Mouse (Mus musculus) limb, embryonic 13.5 days (tissue): ENCODE data around the gene Prkacb. TPM values are rescaled to one million over a fixed set of nuclear protein-coding genes. Genes with fewer than 3 reads are reported as not detected.
A peak's percentile ranks its signal among the peaks of the same experiment; 100 is the strongest.

ENCODE experiments used
- ATAC-seq: fragments of 200-750 bp; cut with Nextera tagmentation; 2 replicates; pipeline ENCODE4 v1.8.0; 2017; ENCODE audit warnings: low read depth, moderate number of reproducible peaks, moderate TSS enrichment; ENCODE audit not compliant: low FRiP score
- H3K27ac ChIP-seq: fragments of 300-500 bp; sonication (generic); 2 replicates; pipeline ENCODE4 v1.5.1; 2015; ENCODE audit warnings: inconsistent platforms, mild to moderate bottlenecking, moderate library complexity
- H3K27me3 ChIP-seq: fragments of 300-500 bp; sonication (generic); 2 replicates; pipeline ENCODE4 v1.6.1; 2015; ENCODE audit warnings: mild to moderate bottlenecking, inconsistent platforms
- H3K36me3 ChIP-seq: fragments of 300-500 bp; sonication (generic); 2 replicates; pipeline ENCODE4 v1.6.1; 2015; ENCODE audit warnings: inconsistent platforms, mild to moderate bottlenecking, moderate library complexity
- H3K4me1 ChIP-seq: fragments of 300-500 bp; sonication (generic); 2 replicates; pipeline ENCODE4 v1.6.1; 2015; ENCODE audit warnings: inconsistent platforms
- H3K4me2 ChIP-seq: fragments of 300-500 bp; sonication (generic); replicated peaks from 2 replicates; pipeline ENCODE4 v1.6.1; 2015; ENCODE audit warnings: inconsistent platforms, mild to moderate bottlenecking, moderate library complexity
- H3K4me3 ChIP-seq: fragments of 300-500 bp; sonication (generic); 2 replicates; pipeline ENCODE4 v1.5.1; 2015; ENCODE audit warnings: moderate library complexity, mild to moderate bottlenecking, inconsistent platforms
- H3K9ac ChIP-seq: fragments of 300-500 bp; sonication (generic); 2 replicates; pipeline ENCODE4 v1.6.1; 2015; ENCODE audit warnings: mild to moderate bottlenecking, inconsistent platforms
- H3K9me3 ChIP-seq: fragments of 300-500 bp; sonication (generic); 2 replicates; pipeline ENCODE4 v1.6.1; 2016; ENCODE audit warnings: inconsistent platforms
- WGBS: fragments of 180-500 bp; shearing (Covaris S2); methylation state at CpG from one replicate; pipeline ENCODE4 v1.1.7; 2015; 5-methylcytosine and 5-hydroxymethylcytosine counted together
- polyA plus RNA-seq: library from polyadenylated mRNA; unstranded; fragments of >200 nt; fragmentation: Nextera tagmentation; extraction: Ambion mirVana; gene quantifications from 2 replicates; pipeline ENCODE4 v1.2.1, GENCODE M21; 2015

The Prkacb gene
- polyA plus RNA-seq, 1 experiment from 2014 or later, result 77.2 TPM

GRCm38 (mm10) chr3:146812041-146812878, 530 bp downstream of the Prkacb start:
- H3K9ac ChIP-seq, result peak overlapping the region; percentile 94
- no peaks in the 10 kb centered on the region; the same call in 1 of the 2 replicates for H3K27me3 ChIP-seq
- 0 out of 2 replicates have a peak, but pooled peaks cover 4% of the 10 kb centered on the region for H3K36me3 ChIP-seq
- H3K4me3 ChIP-seq, result peak overlapping the region; percentile 96
- peak overlapping the region; percentile 83 for H3K4me2 ChIP-seq
- H3K27ac ChIP-seq, result peak overlapping the region; percentile 93
- WGBS, result 1% methylated on average over 55 of the region's 60 CpGs
- H3K4me1 ChIP-seq, result peaks cover 14% of the 10 kb centered on the region
- H3K9me3 ChIP-seq, result no peaks in the 10 kb centered on the region
- ATAC-seq, result peak; percentile 75

GRCm38 (mm10) chr3:146793554-146794257, 19.1 kb downstream of the Prkacb start:
- no peak overlapping the region for H3K27ac ChIP-seq
- H3K4me3 ChIP-seq, result no peak overlapping the region
- H3K4me1 ChIP-seq, result no peaks in the 10 kb centered on the region
- H3K27me3 ChIP-seq, result no peaks in the 10 kb centered on the region
- no peaks in the 10 kb centered on the region for H3K9me3 ChIP-seq
- H3K9ac ChIP-seq, result no peak overlapping the region
- WGBS, result 90% methylated on average over 12 of the region's 12 CpGs
- peaks cover 17% of the 10 kb centered on the region; the same call in 1 of the 2 replicates for H3K36me3 ChIP-seq
- no peak overlapping the region for H3K4me2 ChIP-seq
- ATAC-seq, result no peak

GRCm38 (mm10) chr3:146792144-146792748, 20.5 kb downstream of the Prkacb start:
- H3K9ac ChIP-seq, result no peak overlapping the region
- no peaks in the 10 kb centered on the region for H3K27me3 ChIP-seq
- WGBS, result 86% methylated on average over 3 of the region's 3 CpGs
- peaks cover 17% of the 10 kb centered on the region; the same call in 1 of the 2 replicates for H3K36me3 ChIP-seq
- H3K4me1 ChIP-seq, result no peaks in the 10 kb centered on the region
- no peaks in the 10 kb centered on the region for H3K9me3 ChIP-seq
- no peak overlapping the region for H3K4me3 ChIP-seq
- H3K4me2 ChIP-seq, result no peak overlapping the region
- H3K27ac ChIP-seq, result no peak overlapping the region
- no peak for ATAC-seq

- Histone ChIP-seq H3K4me1 (peaks cover 15% of the 10 kb centered on the region), H3K27me3 (no peaks in the 10 kb centered on the region), H3K4me2 (no peak overlapping the region), H3K27ac (no peak overlapping the region), H3K4me3 (no peak overlapping the region), H3K9me3 (no peaks in the 10 kb centered on the region), H3K36me3 (no peaks in the 10 kb centered on the region), H3K9ac (no peak overlapping the region)
- WGBS, result 76% methylated on average over 3 of the region's 3 CpGs
- ATAC-seq, result no peak
These were observed 28.6 kb downstream of the Prkacb start for GRCm38 (mm10) chr3:146784233-146784632.

- WGBS, result 78% methylated on average over 7 of the region's 7 CpGs
- Histone ChIP-seq H3K9me3 (no peaks in the 10 kb centered on the region), H3K4me2 (no peak overlapping the region), H3K27ac (no peak overlapping the region), H3K36me3 (no peaks in the 10 kb centered on the region), H3K4me3 (no peak overlapping the region), H3K9ac (no peak overlapping the region), H3K27me3 (no peaks in the 10 kb centered on the region), H3K4me1 (peaks cover 15% of the 10 kb centered on the region)
- no peak for ATAC-seq
These were observed 29.1 kb downstream of the Prkacb start for GRCm38 (mm10) chr3:146783645-146784225.

- Histone ChIP-seq H3K36me3 (no peaks in the 10 kb centered on the region), H3K27me3 (no peaks in the 10 kb centered on the region), H3K4me2 (no peak overlapping the region), H3K9me3 (no peaks in the 10 kb centered on the region), H3K9ac (no peak overlapping the region), H3K4me3 (no peak overlapping the region), H3K4me1 (peaks cover 15% of the 10 kb centered on the region), H3K27ac (no peak overlapping the region)
- WGBS, result 36% methylated on average over 6 of the region's 6 CpGs
- ATAC-seq, result no peak
These were observed 30.2 kb downstream of the Prkacb start for GRCm38 (mm10) chr3:146782548-146782947.

GRCm38 (mm10) chr3:146781131-146781530, 31.7 kb downstream of the Prkacb start:
- peaks cover 15% of the 10 kb centered on the region for H3K4me1 ChIP-seq
- H3K36me3 ChIP-seq, result no peaks in the 10 kb centered on the region
- H3K27ac ChIP-seq, result no peak overlapping the region; the same call in 1 of the 2 replicates
- peak overlapping the region; percentile 53; the same call in 1 of the 2 replicates for H3K9ac ChIP-seq
- H3K9me3 ChIP-seq, result no peaks in the 10 kb centered on the region
- ATAC-seq, result no peak
- no peaks in the 10 kb centered on the region for H3K27me3 ChIP-seq
- WGBS, result 9% methylated on average over 11 of the region's 11 CpGs
- H3K4me3 ChIP-seq, result peak overlapping the region; percentile 12; the same call in 1 of the 2 replicates
- peak overlapping the region; percentile 54 for H3K4me2 ChIP-seq

- no peaks in the 10 kb centered on the region for H3K36me3 ChIP-seq
- WGBS, result 55% methylated on average over 3 of the region's 3 CpGs
These were observed 32.5 kb downstream of the Prkacb start for GRCm38 (mm10) chr3:146780241-146780640.

GRCm38 (mm10) chr3:146778913-146779312, 33.9 kb downstream of the Prkacb start:
- Histone ChIP-seq H3K9me3 (no peaks in the 10 kb centered on the region), H3K4me3 (no peak overlapping the region), H3K4me2 (no peak overlapping the region), H3K27ac (no peak overlapping the region), H3K27me3 (no peaks in the 10 kb centered on the region), H3K4me1 (peaks cover 15% of the 10 kb centered on the region), H3K36me3 (no peaks in the 10 kb centered on the region), H3K9ac (no peak overlapping the region)
- 80% methylated on average over 8 of the region's 8 CpGs for WGBS
- no peak for ATAC-seq

More at GRCm38 (mm10) chr3:146780241-146780640, 32.5 kb downstream of the Prkacb start:
- H3K9ac ChIP-seq, result no peak overlapping the region
- H3K4me2 ChIP-seq, result no peak overlapping the region
- H3K4me3 ChIP-seq, result no peak overlapping the region
- no peak for ATAC-seq
- H3K4me1 ChIP-seq, result peaks cover 15% of the 10 kb centered on the region
- no peaks in the 10 kb centered on the region for H3K27me3 ChIP-seq
- no peaks in the 10 kb centered on the region for H3K9me3 ChIP-seq
- no peak overlapping the region for H3K27ac ChIP-seq

- no peak overlapping the region for H3K4me3 ChIP-seq
- no peaks in the 10 kb centered on the region for H3K9me3 ChIP-seq
- H3K4me2 ChIP-seq, result no peak overlapping the region
- H3K27me3 ChIP-seq, result no peaks in the 10 kb centered on the region
- WGBS, result 50% methylated on average over 2 of the region's 2 CpGs
- no peak overlapping the region for H3K27ac ChIP-seq
- no peak for ATAC-seq
- no peak overlapping the region for H3K9ac ChIP-seq
- peaks cover 15% of the 10 kb centered on the region for H3K4me1 ChIP-seq
- no peaks in the 10 kb centered on the region for H3K36me3 ChIP-seq
These were observed 34.3 kb downstream of the Prkacb start for GRCm38 (mm10) chr3:146778451-146778850.

GRCm38 (mm10) chr3:146776711-146777110, 36.1 kb downstream of the Prkacb start:
- Histone ChIP-seq H3K27me3 (no peaks in the 10 kb centered on the region), H3K36me3 (no peaks in the 10 kb centered on the region), H3K27ac (no peak overlapping the region), H3K4me1 (peaks cover 17% of the 10 kb centered on the region), H3K9me3 (no peaks in the 10 kb centered on the region), H3K9ac (no peak overlapping the region), H3K4me3 (no peak overlapping the region), H3K4me2 (no peak overlapping the region)
- no peak for ATAC-seq
- WGBS, result 91% methylated on average over 5 of the region's 5 CpGs
